Mouse (Mus musculus) CH12.LX (cell line): Measurements from ENCODE around the gene Gng12. TPM values are rescaled to one million over a fixed set of nuclear protein-coding genes. Genes with fewer than 3 reads are reported as not detected.

Source experiments
- DNase-seq: peaks from one replicate; pipeline ENCODE4 v3.0.0-alpha.2; 2013; ENCODE audit errors: extremely low read depth
- H3K27ac ChIP-seq: 2 replicates; pipeline ENCODE4 v1.5.1; 2012; ENCODE audit warnings: low read depth, mild to moderate bottlenecking, control low read depth, moderate library complexity; ENCODE audit not compliant: insufficient read depth
- H3K27me3 ChIP-seq: replicated peaks from 2 replicates; pipeline ENCODE3; 2012; ENCODE audit warnings: inconsistent platforms
- H3K36me3 ChIP-seq, 2 experiments: replicated peaks in 1 of 2; 2 replicates each; pipeline versions ENCODE3 to v1.6.1; 2012; ENCODE audit warnings: inconsistent platforms in 1 of 2, low read length in 1 of 2, mild to moderate bottlenecking in 1 of 2, mixed read lengths in 1 of 2, moderate library complexity in 1 of 2; ENCODE audit not compliant: control insufficient read depth in 1 of 2, insufficient read depth in 1 of 2
- H3K4me1 ChIP-seq, 2 experiments: 2 replicates each; pipeline ENCODE4 v1.6.1; 2012; ENCODE audit warnings: inconsistent platforms in 1 of 2, moderate library complexity in 1 of 2; ENCODE audit not compliant: insufficient read depth in 2 of 2, control insufficient read depth in 1 of 2
- H3K4me2 ChIP-seq: 2 replicates; pipeline ENCODE4 v1.6.1; 2012; ENCODE audit warnings: low read depth, mild to moderate bottlenecking, control low read depth; ENCODE audit not compliant: poor library complexity, insufficient read depth, severe bottlenecking
- H3K4me3 ChIP-seq, 3 experiments: fragments of 150-350 bp in 1 of 3; sonication (generic) in 1 of 3; replicated peaks in 1 of 3; 2 replicates each; pipeline versions ENCODE3 to v1.5.1; 2011 to 2012; ENCODE audit warnings: low read depth in 2 of 3, low read length in 2 of 3, mild to moderate bottlenecking in 2 of 3, moderate library complexity in 2 of 3, control low read depth in 1 of 3, improper control_type of control experiment in 1 of 3, inconsistent platforms in 1 of 3, mixed read lengths in 1 of 3; ENCODE audit not compliant: poor library complexity in 1 of 3
- H3K79me2 ChIP-seq: replicated peaks from 2 replicates; pipeline ENCODE4 v1.6.1; 2012; ENCODE audit warnings: mild to moderate bottlenecking, moderate library complexity; ENCODE audit not compliant: control insufficient read depth, poor library complexity, insufficient read depth, severe bottlenecking; ENCODE audit errors: extremely low read depth
- H3K9ac ChIP-seq: 2 replicates; pipeline ENCODE4 v1.6.1; 2012; ENCODE audit warnings: low read depth, mild to moderate bottlenecking, control low read depth, moderate library complexity; ENCODE audit not compliant: insufficient read depth
- H3K9me3 ChIP-seq: replicated peaks from 2 replicates; pipeline ENCODE3; 2012; ENCODE audit warnings: low read length, inconsistent platforms, mixed read lengths
- CHD1 ChIP-seq: IDR thresholded peaks from 2 replicates; pipeline ENCODE4 v1.6.1; 2012; ENCODE audit warnings: low read depth, low read length, improper control_type of control experiment, inconsistent platforms
- CHD2 ChIP-seq: IDR thresholded peaks from 2 replicates; pipeline ENCODE4 v1.6.1; 2011; ENCODE audit warnings: low read length, improper control_type of control experiment
- CTCF ChIP-seq, 2 experiments: IDR thresholded peaks in 1 of 2; conservative IDR thresholded peaks in 1 of 2; 2 replicates each; pipeline ENCODE4 v1.5.1; 2011 to 2012; ENCODE audit warnings: low read depth in 2 of 2, low read length in 2 of 2, improper control_type of control experiment in 1 of 2, inconsistent platforms in 1 of 2, mild to moderate bottlenecking in 1 of 2, moderate library complexity in 1 of 2
- E2F4 ChIP-seq: IDR thresholded peaks from 2 replicates; pipeline ENCODE4 v1.6.1; 2011; ENCODE audit warnings: low read depth, low read length, improper control_type of control experiment; ENCODE audit not compliant: insufficient replicate concordance
- EP300 ChIP-seq: IDR thresholded peaks from 2 replicates; pipeline ENCODE4 v1.6.1; 2011; ENCODE audit warnings: low read length, improper control_type of control experiment
- ETS1 ChIP-seq: conservative IDR thresholded peaks from 2 replicates; pipeline ENCODE4 v1.6.1; 2012; ENCODE audit warnings: low read depth, mild to moderate bottlenecking, inconsistent platforms, low read length, improper control_type of control experiment, moderate library complexity
- IRF4 ChIP-seq: IDR thresholded peaks from 2 replicates; pipeline ENCODE4 v1.6.1; 2014; ENCODE audit warnings: low read depth, mild to moderate bottlenecking, inconsistent platforms, low read length, improper control_type of control experiment
- JUN ChIP-seq: IDR thresholded peaks from 2 replicates; pipeline ENCODE4 v1.6.1; 2011; ENCODE audit warnings: low read depth, mild to moderate bottlenecking, low read length, improper control_type of control experiment, moderate library complexity; ENCODE audit not compliant: insufficient read depth
- JUND ChIP-seq: conservative IDR thresholded peaks from 2 replicates; pipeline ENCODE4 v1.6.1; 2011; ENCODE audit warnings: low read depth, low read length, improper control_type of control experiment
- MAFK ChIP-seq: IDR thresholded peaks from 2 replicates; pipeline ENCODE4 v1.6.1; 2011; ENCODE audit warnings: low read length, improper control_type of control experiment; ENCODE audit not compliant: insufficient replicate concordance
- MAX ChIP-seq: IDR thresholded peaks from 2 replicates; pipeline ENCODE4 v1.6.1; 2011; ENCODE audit warnings: low read length, improper control_type of control experiment
- MAZ ChIP-seq: IDR thresholded peaks from 2 replicates; pipeline ENCODE4 v1.6.1; 2012; ENCODE audit warnings: low read depth, mild to moderate bottlenecking, inconsistent platforms, low read length, improper control_type of control experiment, moderate library complexity
- MEF2A ChIP-seq: IDR thresholded peaks from 2 replicates; pipeline ENCODE4 v1.6.1; 2014; ENCODE audit warnings: low read depth, mild to moderate bottlenecking, inconsistent platforms, low read length, improper control_type of control experiment, borderline replicate concordance
- MXI1 ChIP-seq: IDR thresholded peaks from 2 replicates; pipeline ENCODE4 v1.6.1; 2011; ENCODE audit warnings: mild to moderate bottlenecking, low read depth, low read length, improper control_type of control experiment
- MYC ChIP-seq: IDR thresholded peaks from 2 replicates; pipeline ENCODE4 v1.6.1; 2011; ENCODE audit warnings: low read depth, mild to moderate bottlenecking, improper control_type of control experiment, low read length
- PAX5 ChIP-seq: IDR thresholded peaks from 2 replicates; pipeline ENCODE4 v1.6.1; 2012; ENCODE audit warnings: low read length, inconsistent platforms, mixed read lengths
- RCOR1 ChIP-seq: conservative IDR thresholded peaks from 2 replicates; pipeline ENCODE4 v1.6.1; 2012; ENCODE audit warnings: low read depth, mild to moderate bottlenecking, inconsistent platforms, low read length, improper control_type of control experiment
- SIN3A ChIP-seq: IDR thresholded peaks from 2 replicates; pipeline ENCODE4 v1.6.1; 2012; ENCODE audit warnings: low read length, improper control_type of control experiment, inconsistent platforms
- TCF12 ChIP-seq: IDR thresholded peaks from 2 replicates; pipeline ENCODE4 v1.6.1; 2014; ENCODE audit warnings: low read depth, mild to moderate bottlenecking, inconsistent platforms, low read length, improper control_type of control experiment
- USF1 ChIP-seq: IDR thresholded peaks from 2 replicates; pipeline ENCODE4 v1.6.1; 2014; ENCODE audit warnings: low read depth, mild to moderate bottlenecking, inconsistent platforms, low read length, improper control_type of control experiment
- ZMIZ1 ChIP-seq: IDR thresholded peaks from 2 replicates; pipeline ENCODE4 v1.6.1; 2012; ENCODE audit warnings: low read depth, mild to moderate bottlenecking, inconsistent platforms, low read length, improper control_type of control experiment
- ZNF384 ChIP-seq: IDR thresholded peaks from 2 replicates; pipeline ENCODE4 v1.6.1; 2012; ENCODE audit warnings: low read depth, low read length, improper control_type of control experiment, inconsistent platforms
- dilution Hi-C: fragments of 300-500 bp; cut with MboI; formaldehyde crosslinking; loops from 2 replicates; pipeline ENCODE4 v1.14.3; 2020; ENCODE audit warnings: low sequenced_read_pairs; ENCODE audit not compliant: extremely low pct_unique_long_range_greater_than_20kb, extremely low pct_ligation_motif_present
- in situ Hi-C: fragments of 300-500 bp; cut with MboI; formaldehyde crosslinking; loops from 3 replicates; pipeline ENCODE4 v1.14.3; 2019; ENCODE audit warnings: low sequenced_read_pairs, low pct_ligation_motif_present, low pct_unique_long_range_greater_than_20kb, mixed read lengths
- polyA plus RNA-seq: library from polyadenylated mRNA; unstranded; fragments of >175 nt; gene quantifications from 2 replicates; pipeline ENCODE4 v1.2.1, GENCODE M21; 2012; ENCODE audit warnings: low read depth; ENCODE audit not compliant: insufficient read length
- total RNA-seq, 2 experiments: library from RNA; depleted of rRNA; stranded (reverse); fragments of 300-350 nt in 1 of 2; fragments of >200 nt in 1 of 2; gene quantifications; 2 replicates each; pipeline ENCODE4 v1.2.3; 2012 to 2014

Gng12 gene
- total and polyA plus RNA-seq, 3 experiments, result 3.9 to 20.8 (median 12.2) TPM

DNA sequence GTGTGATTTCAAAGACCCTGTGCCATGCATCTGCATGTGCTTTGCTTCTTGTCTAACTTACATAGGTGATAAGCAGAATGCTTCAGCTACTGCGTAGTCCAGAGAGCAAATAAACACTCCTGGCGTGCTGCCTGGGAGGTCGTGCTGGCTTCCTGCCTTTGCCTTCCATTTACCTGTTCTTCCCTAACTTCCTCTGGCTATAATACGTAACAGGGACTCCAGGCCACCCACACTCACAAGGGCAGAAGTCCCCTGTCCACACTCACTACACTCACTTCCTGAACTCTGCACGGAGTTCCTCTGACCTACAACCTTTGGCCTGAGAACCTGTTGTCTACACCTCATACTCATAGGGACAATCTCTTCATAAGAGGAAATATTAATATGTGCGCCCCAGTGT, 7.5 kb downstream of the Gng12 start:
- peaks cover 0 to 23% of the 10 kb centered on the region in 2 experiments; a peak in 2 of 4 replicates for H3K4me1 ChIP-seq
- no peak overlapping the region for H3K27ac ChIP-seq
- H3K79me2 ChIP-seq, result no peaks in the 10 kb centered on the region
- no peaks in the 10 kb centered on the region for H3K9me3 ChIP-seq
- dilution Hi-C loops (no loop called here), in situ Hi-C loops (no loop called here)
- DNase-seq, result no peak
- no peak overlapping the region for H3K9ac ChIP-seq
- H3K27me3 ChIP-seq, result no peaks in the 10 kb centered on the region
- H3K4me2 ChIP-seq, result no peak overlapping the region
- no peak overlapping the region for H3K4me3 ChIP-seq
- H3K36me3 ChIP-seq, result no peaks in the 10 kb centered on the region
- TF ChIP-seq MAX (no peak), MXI1 (no peak), MAZ (no peak), JUN (no peak), ZMIZ1 (no peak), ZNF384 (no peak), MYC (no peak), ETS1 (no peak), RCOR1 (no peak), CHD1 (no peak), E2F4 (no peak), EP300 (no peak), PAX5 (no peak), IRF4 (no peak), MEF2A (no peak), TCF12 (no peak), SIN3A (no peak)

DNA sequence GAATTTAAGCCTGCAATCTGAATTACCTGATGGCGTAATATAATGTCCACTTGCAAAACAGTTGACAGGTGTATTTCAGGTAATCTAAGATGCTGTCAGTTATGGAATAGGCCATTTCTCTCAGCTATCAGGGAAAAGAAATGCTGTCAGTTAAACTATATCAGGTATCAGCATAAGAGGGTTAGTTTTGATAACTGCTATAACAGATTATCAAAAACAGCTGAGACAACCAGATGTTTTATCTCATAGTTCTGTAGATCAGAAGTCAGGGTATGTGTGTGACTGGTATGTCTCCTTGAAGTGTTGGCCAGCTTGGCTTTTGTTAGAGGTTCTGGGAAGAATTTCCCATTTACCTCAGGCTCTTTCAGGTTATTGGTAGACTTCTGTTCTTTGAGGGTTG, 10.0 kb downstream of the Gng12 start:
- H3K4me2 ChIP-seq, result no peak overlapping the region
- in situ Hi-C loops, result no loop called here
- no peak for DNase-seq
- H3K9ac ChIP-seq, result no peak overlapping the region
- H3K36me3 ChIP-seq, result no peaks in the 10 kb centered on the region
- H3K27ac ChIP-seq, result no peak overlapping the region
- TF ChIP-seq IRF4 (no peak), MAFK (no peak), JUND (no peak), TCF12 (no peak), USF1 (no peak), CHD1 (no peak), MYC (no peak), CTCF (conservative IDR thresholded peaks at IDR 0.05 in 1 of 2, IDR thresholded peaks at IDR 0.05 in 1 of 2; ENCODE audit: low read depth in 2 of 2, low read length in 2 of 2) (no peak), CHD2 (no peak), ZNF384 (no peak), SIN3A (no peak)
- H3K4me3 ChIP-seq, result no peak overlapping the region
- no peaks in the 10 kb centered on the region for H3K27me3 ChIP-seq
- H3K79me2 ChIP-seq, result no peaks in the 10 kb centered on the region
- no peaks in the 10 kb centered on the region for H3K9me3 ChIP-seq
- dilution Hi-C loops, result no loop called here
- H3K4me1 ChIP-seq, result peaks cover 0 to 22% of the 10 kb centered on the region in 2 experiments; a peak in 2 of 4 replicates
